In genomic region chr17:56387612-56388011, GRCm38 (mm10) we compare ENCODE assay signal across 23 mouse cellular contexts.
DNase-seq lines count a peak whose midpoint lies in the region; ATAC-seq lines count a peak whose summit lies in the region.
"Had no signal": no experiment of that assay in that cellular context is flagged by ENCODE, and none has a peak within 500 bp of the region (broad histone marks: within the 10 kb centered on the region; RNA-seq: fewer than 3 reads in every experiment).

No protein-coding gene starts in this region.

- no peak overlapping the region for H3K9ac ChIP-seq in forebrain, embryonic 14.5 days (ENCODE audit: low read length)
- H3K9ac ChIP-seq: forebrain, postnatal 0 days; limb, embryonic 15.5 days; liver, embryonic 14.5 days; lung, embryonic 15.5 days; stomach, embryonic 15.5 days had no signal

- no peak overlapping the region for H3K4me2 ChIP-seq in forebrain, embryonic 14.5 days (ENCODE audit: low read length)
- H3K4me2 ChIP-seq: heart, embryonic 11.5 days; limb, embryonic 15.5 days; lung, embryonic 15.5 days; stomach, embryonic 15.5 days had no signal

- no peak overlapping the region for H3K4me3 ChIP-seq in forebrain, embryonic 14.5 days (ENCODE audit: low read depth, low read length)
- H3K4me3 ChIP-seq: forebrain, embryonic 10.5 days; limb, embryonic 15.5 days; lung, embryonic 15.5 days; midbrain, embryonic 10.5 days; stomach, embryonic 15.5 days had no signal

- no peaks in the 10 kb centered on the region for H3K9me3 ChIP-seq in forebrain, embryonic 14.5 days (replicated peaks; ENCODE audit: control insufficient read depth, low read length)
- H3K9me3 ChIP-seq: forebrain, embryonic 10.5 days; limb, embryonic 15.5 days; lung, embryonic 15.5 days; midbrain, embryonic 10.5 days; stomach, embryonic 15.5 days had no signal

- H3K27me3 ChIP-seq in forebrain, embryonic 14.5 days (replicated peaks; ENCODE audit: control insufficient read depth, insufficient read depth, low read length), result no peaks in the 10 kb centered on the region
- H3K27me3 ChIP-seq: limb, embryonic 15.5 days; lung, embryonic 15.5 days; stomach, embryonic 15.5 days had no signal

- no peak overlapping the region for H3K27ac ChIP-seq in forebrain, embryonic 14.5 days (ENCODE audit: low read depth, low read length)
- H3K27ac ChIP-seq: forebrain, embryonic 10.5 days; hindbrain, postnatal 0 days; limb, embryonic 15.5 days; liver, embryonic 14.5 days; lung, embryonic 15.5 days; midbrain, embryonic 10.5 days; stomach, embryonic 15.5 days had no signal

- DNase-seq in cerebellum, postnatal 4 days (ENCODE audit: low spot score in 2 of 2), result no peak
- peak; percentile 18 for DNase-seq in kidney, postnatal 14 days
- no peak for DNase-seq in kidney, adult 8-10 months
- peak; percentile 82 for DNase-seq in cerebellum, adult 11-12 months
- peak; percentile 78 to 79 for DNase-seq in cerebellum, postnatal 10 days
- no peak for DNase-seq in Muller cell, postnatal 12 days (ENCODE audit: inconsistent ontology term)
- no peak for DNase-seq in forebrain, embryonic 14.5 days (ENCODE audit: low spot score)
- DNase-seq: adrenal gland, postnatal 14 days; forebrain, postnatal 0 days; gastrocnemius, postnatal 14 days; heart, adult 11 months; thymus, postnatal 25 days had no signal

- no peaks in the 10 kb centered on the region; the same call in 1 of the 2 replicates for H3K4me1 ChIP-seq in forebrain, embryonic 14.5 days (ENCODE audit: control insufficient read depth, insufficient read depth, low read length)
- H3K4me1 ChIP-seq: limb, embryonic 15.5 days; lung, embryonic 15.5 days; stomach, embryonic 15.5 days had no signal

- 86% methylated on average over 6 of the region's 6 CpGs for WGBS in forebrain, embryonic 14.5 days

- H3K36me3 ChIP-seq in forebrain, embryonic 14.5 days (ENCODE audit: control insufficient read depth, insufficient read depth, low read length), result peaks cover 94% of the 10 kb centered on the region

- 0 out of 2 replicates have a peak, but pooled peaks have one; percentile 13 for ATAC-seq in cerebellum, adult (ENCODE audit: insufficient number of reproducible peaks, low FRiP score, low TSS enrichment)
- ATAC-seq in forebrain, embryonic 14.5 days, result no peak
- ATAC-seq: forebrain, postnatal 0 days; hindbrain, postnatal 0 days; intestine, embryonic 16.5 days; midbrain, embryonic 16.5 days had no signal

Comparison
In these comparisons a context has a peak if more than half of its experiments do, and no peak if none do; other contexts are left out.
1. DNase-seq: peak in kidney, postnatal 14 days (single experiment), cerebellum, adult 11-12 months (single experiment) and cerebellum, postnatal 10 days (2 of 2); none in cerebellum, postnatal 4 days (0 of 2), kidney, adult 8-10 months (0 of 2), Muller cell, postnatal 12 days (single experiment) and forebrain, embryonic 14.5 days (single experiment).